Mouse (Mus musculus) bone marrow macrophage, adult 2 months (primary cell): ENCODE data around the gene Mrpl20.

Experiments used
- CTCF ChIP-seq: IDR thresholded peaks from 2 replicates; pipeline ENCODE4 v1.5.1; 2012; ENCODE audit warnings: low read depth, mild to moderate bottlenecking, low read length, moderate library complexity
- POLR2A ChIP-seq: IDR thresholded peaks from 2 replicates; pipeline ENCODE4 v1.6.1; 2012; ENCODE audit warnings: mild to moderate bottlenecking, low read depth, low read length, borderline replicate concordance

- no peak for TF ChIP-seq CTCF
- TF ChIP-seq POLR2A = no peak
These were observed 21.8 kb upstream of the Mrpl20 start for GRCm38 (mm10) chr4:155780895-155781294.
